Mouse (Mus musculus): ENCODE measurements around the gene Gsc2.
A peak's percentile ranks its signal among the peaks of the same experiment; 100 is the strongest.

Gene Gsc2

GRCm38 (mm10) chr16:17927351-17928082, 12.7 kb upstream of the Gsc2 start:
- DNase-seq (ENCODE audit: extremely low spot score, low read depth, low spot score), result no peak

DNA sequence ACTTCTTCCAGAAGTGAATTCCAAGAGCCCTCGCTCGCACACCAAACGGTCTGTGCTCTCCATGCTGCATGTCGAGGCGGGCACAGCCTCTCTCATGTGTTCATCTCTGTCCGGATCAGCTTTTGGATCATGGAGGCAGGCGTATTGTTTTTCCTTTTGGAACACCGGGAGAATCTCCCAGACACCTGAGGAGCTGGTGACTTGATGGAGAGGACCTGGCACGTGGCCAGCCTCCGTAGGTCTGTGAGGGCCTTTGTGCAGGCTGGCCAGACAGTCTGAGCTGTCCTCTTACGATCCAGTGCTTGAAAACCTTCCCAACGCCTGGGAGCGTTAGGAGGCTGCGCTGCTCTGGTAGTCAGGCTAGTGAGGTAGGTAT, 7.3 kb upstream of the Gsc2 start:
- no peak for DNase-seq (ENCODE audit: extremely low spot score, low read depth, low spot score)

DNA sequence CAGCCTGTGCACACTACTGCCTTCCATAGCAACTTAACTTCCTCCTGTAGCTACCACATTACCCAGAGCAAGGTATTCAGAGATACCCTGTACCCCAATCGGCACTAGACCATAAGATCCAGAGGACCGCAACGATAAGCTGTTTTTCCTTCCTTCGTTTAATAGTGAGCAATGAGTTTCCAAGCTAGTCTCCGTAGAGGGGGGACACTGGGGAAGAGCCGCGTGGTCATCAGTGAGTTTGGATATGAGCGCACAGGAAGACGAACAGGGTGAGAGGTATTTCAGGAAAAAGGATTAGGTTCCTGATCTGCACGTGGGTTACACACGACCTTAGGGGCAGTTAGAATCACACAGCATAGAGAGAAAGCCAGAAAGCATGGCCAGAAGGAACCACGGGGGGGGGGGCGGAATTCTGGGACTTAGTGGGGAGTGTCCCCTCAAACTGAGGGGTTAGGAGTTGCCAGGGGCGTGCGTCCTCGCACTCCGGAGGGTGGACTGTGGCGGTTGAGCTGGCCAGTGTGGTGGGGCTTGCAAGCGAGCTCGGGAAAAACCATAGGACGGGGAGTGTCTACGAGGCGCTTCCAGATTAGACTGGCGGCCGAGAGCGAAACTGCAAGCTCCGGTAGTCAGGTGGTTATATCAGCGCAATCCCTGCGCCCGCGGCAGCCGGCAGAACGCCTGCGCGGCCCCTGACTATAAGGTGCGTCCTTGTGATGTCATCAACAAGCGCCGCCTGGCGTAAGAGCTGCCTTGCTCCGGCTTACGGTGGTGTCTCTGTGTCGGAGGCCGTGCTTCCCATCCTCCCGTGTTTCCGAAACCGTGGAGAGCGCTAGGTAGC, 6.7 kb upstream of the Gsc2 start:
- peak; percentile 94 for DNase-seq (ENCODE audit: extremely low spot score, low read depth, low spot score)

DNA sequence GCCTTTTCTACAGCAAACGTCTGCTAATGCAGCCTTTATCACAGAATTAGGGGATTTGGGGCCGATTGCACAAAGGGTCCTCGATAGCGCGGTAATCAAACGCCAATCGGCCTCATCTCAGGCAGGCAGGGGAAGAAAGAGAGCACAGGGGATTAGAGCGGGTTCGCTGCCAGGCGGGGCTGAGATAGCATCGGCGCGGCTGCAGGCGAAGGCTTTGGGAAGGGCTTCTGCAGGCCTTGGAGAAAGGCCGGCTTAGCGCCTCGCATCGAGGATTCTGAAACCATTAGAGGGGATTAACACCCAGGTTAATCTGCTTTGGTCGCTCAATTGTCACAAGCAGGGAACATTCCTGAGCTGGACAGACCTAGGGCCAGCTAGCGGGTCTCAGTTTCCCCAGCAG, 5.7 kb upstream of the Gsc2 start:
- DNase-seq (ENCODE audit: extremely low spot score, low read depth, low spot score), result no peak

- peak; percentile 96 for DNase-seq (ENCODE audit: extremely low spot score, low read depth, low spot score)
Measured at GRCm38 (mm10) chr16:17911052-17911595, 3.7 kb downstream of the Gsc2 start, which contains the start of gene Ess2. Ess2 (minus strand) TSS chr16:17911348.

DNA sequence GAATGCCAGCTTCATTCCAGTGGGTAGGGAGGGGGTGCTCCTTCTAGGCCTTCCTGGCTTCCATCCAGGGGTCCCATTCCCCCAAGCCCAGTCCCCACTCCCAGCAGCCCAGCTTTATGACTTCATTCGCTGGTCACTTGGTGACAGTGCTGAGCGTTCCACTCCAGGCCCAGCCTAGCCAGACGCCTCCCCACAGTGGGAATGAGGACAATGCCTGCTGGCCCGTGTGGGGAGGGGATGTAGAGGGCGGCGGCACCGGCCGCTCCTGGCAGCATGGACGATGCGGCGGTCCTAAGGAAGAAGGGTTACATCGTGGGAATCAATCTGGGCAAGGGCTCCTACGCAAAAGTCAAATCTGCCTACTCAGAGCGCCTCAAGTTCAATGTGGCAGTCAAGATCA, 16.4 kb downstream of the Gsc2 start, which contains the start of the genes Dgcr2 and Tssk2:
Gene Dgcr2 (minus strand): TSS at position 101 of the 400 bp plus-strand sequence.
Gene Tssk2 (plus strand): TSS at position 176 of the 400 bp plus-strand sequence.
- DNase-seq (ENCODE audit: extremely low spot score, low read depth, low spot score), result no peak

- DNase-seq (ENCODE audit: extremely low spot score, low read depth, low spot score), result no peak
Measured at GRCm38 (mm10) chr16:17896091-17896490, 18.8 kb downstream of the Gsc2 start.

GRCm38 (mm10) chr16:17893923-17894322, 20.9 kb downstream of the Gsc2 start, which contains the start of gene Tssk1:
Tssk1 (plus strand) TSS chr16:17894223.
- no peak for DNase-seq (ENCODE audit: extremely low spot score, low read depth, low spot score)

DNA sequence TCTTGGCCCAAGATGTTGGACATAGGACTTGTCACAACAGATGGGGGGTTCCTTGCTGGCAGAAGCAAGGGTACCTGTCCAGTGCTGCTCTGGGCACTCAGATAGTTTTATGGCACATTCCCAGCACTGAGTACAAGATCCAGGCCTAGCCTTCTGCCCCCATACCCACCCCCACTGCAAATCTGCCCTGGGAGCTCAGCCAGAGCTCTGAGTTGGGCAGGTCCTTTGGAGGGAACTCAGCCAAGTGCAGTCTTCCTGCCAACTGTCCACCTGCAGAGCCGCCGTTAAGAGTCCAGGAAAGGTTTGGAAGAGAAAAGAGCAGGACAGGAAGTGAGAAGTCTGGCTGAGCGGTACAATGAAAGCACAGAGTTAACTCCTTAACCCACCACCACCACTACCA, 22.3 kb downstream of the Gsc2 start:
- DNase-seq (ENCODE audit: extremely low spot score, low read depth, low spot score), result no peak

DNA sequence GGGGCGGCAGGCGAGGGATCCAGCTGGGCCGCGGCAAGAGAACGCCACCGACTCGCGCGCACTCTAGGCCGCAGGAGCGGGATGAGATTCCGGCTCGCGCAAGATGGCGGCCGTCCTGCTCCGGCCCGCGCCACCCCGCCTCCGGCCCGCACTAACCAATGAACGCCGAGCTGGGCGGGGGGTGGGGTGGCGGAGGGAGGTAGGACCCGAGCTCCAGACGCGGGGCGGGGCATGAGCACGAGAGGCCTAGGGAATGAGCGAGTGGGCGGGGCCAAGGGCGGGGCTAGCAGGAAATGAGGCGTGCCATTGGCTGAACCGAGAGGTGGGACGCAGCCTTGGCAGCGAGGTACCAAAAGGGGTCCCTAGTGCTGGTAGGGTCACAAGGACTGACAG, 23.3 kb downstream of the Gsc2 start, which contains the start of gene Gm20518:
Gene Gm20518 (minus strand): TSS at position 105 of the 393 bp plus-strand sequence.
- DNase-seq (ENCODE audit: extremely low spot score, low read depth, low spot score), result peak; percentile 87

- no peak for DNase-seq (ENCODE audit: extremely low spot score, low read depth, low spot score)
Measured at GRCm38 (mm10) chr16:17890917-17891566, 23.8 kb downstream of the Gsc2 start.

GRCm38 (mm10) chr16:17890342-17890727, 24.5 kb downstream of the Gsc2 start:
- DNase-seq (ENCODE audit: extremely low spot score, low read depth, low spot score), result no peak

GRCm38 (mm10) chr16:17889689-17890341, 25.0 kb downstream of the Gsc2 start:
- DNase-seq (ENCODE audit: extremely low spot score, low read depth, low spot score), result no peak

GRCm38 (mm10) chr16:17884116-17884515, 30.7 kb downstream of the Gsc2 start:
- no peak for DNase-seq (ENCODE audit: extremely low spot score, low read depth, low spot score)

GRCm38 (mm10) chr16:17882196-17882595, 32.7 kb downstream of the Gsc2 start:
- DNase-seq (ENCODE audit: extremely low spot score, low read depth, low spot score), result no peak

DNA sequence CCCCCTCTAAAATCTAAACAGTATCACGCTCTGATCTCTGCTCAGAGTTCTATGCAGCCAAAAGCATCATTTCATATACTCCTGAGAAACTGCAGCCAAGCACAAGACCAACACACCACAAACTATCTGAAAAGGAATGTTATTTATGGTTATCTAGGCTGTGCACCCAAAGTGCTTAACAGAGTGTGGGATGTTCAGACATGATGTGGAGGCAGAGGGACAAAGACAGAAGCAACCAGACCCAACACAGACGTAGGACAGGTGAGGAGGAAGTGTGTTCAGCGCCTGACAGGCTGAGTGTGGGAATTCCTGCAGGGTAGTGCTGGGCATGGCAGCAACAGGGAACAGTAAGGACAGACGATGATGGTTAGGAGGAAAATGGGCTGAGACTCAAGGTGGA, 35.3 kb downstream of the Gsc2 start:
- DNase-seq (ENCODE audit: extremely low spot score, low read depth, low spot score), result no peak

DNA sequence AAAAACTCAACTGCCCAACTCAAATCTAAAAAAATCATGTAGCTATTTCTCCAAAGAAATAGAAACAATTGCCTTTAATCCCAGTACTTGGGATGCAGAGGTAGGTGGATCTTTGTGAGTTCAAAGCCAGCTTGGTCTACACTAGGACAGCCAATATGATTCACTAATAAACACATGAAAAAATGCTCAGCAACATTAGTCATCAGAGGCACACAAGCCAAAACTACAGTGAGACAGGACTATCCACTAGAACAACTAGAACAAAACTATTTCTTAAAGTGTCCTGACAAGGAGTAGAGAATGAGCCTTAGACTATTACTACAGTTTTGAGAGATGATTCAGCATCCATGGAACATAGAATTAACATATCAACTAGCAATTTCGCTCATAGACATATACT, 38.8 kb downstream of the Gsc2 start:
- no peak for DNase-seq (ENCODE audit: extremely low spot score, low read depth, low spot score)

DNA sequence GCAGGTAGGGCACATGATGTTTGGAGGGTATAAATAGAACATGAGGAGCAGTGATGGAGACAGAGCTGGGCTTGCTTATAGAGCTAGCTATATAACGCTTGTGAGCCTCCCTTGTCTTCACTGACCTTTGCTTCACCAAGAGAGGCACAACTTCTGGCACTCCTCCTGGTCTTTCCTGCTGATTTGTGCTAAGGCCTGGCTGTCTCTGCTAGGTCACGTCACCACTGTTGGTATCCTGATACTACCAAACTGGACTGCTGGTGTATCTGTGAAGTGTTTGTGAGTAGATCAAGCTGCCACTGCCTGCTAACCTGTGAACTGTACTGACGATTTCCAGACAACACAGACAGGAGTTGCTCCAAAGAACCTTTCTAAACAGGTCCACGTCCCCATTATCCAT, 39.7 kb downstream of the Gsc2 start:
- DNase-seq (ENCODE audit: extremely low spot score, low read depth, low spot score), result no peak

GRCm38 (mm10) chr16:17872995-17873394, 41.9 kb downstream of the Gsc2 start:
- no peak for DNase-seq (ENCODE audit: extremely low spot score, low read depth, low spot score)

DNA sequence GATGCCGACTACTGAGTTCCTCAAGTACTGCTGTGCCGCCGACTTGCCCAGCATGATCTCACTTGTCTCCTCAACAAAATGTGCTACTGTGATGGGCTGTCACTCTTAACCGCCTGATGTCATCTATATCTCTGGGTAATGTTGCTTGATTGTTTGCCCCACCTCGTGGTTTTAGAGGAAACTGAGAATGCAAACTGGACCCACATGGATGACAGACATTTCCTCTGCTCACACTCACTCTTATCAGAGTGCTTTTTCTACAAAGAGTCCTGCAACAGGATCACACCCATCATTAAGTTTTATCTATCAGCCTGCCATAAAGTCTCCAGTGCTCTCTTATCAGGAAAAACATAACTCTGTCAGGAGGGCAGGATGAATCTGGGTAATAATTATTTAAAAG, 43.6 kb downstream of the Gsc2 start:
- no peak for DNase-seq (ENCODE audit: extremely low spot score, low read depth, low spot score)

DNA sequence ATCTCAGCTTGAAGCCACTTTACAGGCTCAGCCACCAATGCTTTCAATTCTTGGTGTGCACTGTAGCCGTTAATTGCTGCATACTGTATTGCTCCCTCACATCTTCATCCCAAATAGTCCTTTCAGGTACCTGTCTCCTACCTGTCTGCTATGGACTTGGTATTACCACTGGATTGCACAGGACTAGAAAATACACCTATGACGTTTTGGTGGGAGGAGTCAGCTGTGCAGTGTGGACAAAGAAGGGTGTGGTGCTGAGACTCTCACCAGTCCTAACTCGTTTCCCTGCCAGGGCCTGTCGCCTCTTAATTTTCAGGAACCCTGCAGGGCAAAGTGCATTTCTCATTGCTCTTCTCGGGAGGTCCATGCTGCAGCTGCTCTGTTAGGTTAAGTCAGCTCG, 49.1 kb downstream of the Gsc2 start:
- DNase-seq (ENCODE audit: extremely low spot score, low read depth, low spot score), result no peak

Data from hindlimb bud, embryonic 11.5 days (tissue).